Mouse (Mus musculus) small intestine, adult 2 months (tissue): ENCODE results near the gene Dock2.

Experiments
- CTCF ChIP-seq: fragments of 200-500 bp; IDR thresholded peaks from 2 replicates; pipeline ENCODE4 v1.5.1; 2012; ENCODE audit warnings: low read depth, mild to moderate bottlenecking, control low read depth, inconsistent platforms, low read length, moderate library complexity, mixed read lengths; ENCODE audit not compliant: insufficient replicate concordance, insufficient read length; ENCODE audit errors: extremely low read depth
- POLR2A ChIP-seq: fragments of 200-500 bp; IDR thresholded peaks from 2 replicates; pipeline ENCODE4 v1.6.1; 2012; ENCODE audit warnings: low read depth, mild to moderate bottlenecking, control low read depth, inconsistent platforms, low read length, moderate library complexity

- no peak for TF ChIP-seq CTCF
- no peak for TF ChIP-seq POLR2A
These were observed 919 bp downstream of the Dock2 start for GRCm38 (mm10) chr11:34782516-34783430.
